Comparison of ENCODE assay signal across 9 mouse cellular contexts in the genomic region with DNA sequence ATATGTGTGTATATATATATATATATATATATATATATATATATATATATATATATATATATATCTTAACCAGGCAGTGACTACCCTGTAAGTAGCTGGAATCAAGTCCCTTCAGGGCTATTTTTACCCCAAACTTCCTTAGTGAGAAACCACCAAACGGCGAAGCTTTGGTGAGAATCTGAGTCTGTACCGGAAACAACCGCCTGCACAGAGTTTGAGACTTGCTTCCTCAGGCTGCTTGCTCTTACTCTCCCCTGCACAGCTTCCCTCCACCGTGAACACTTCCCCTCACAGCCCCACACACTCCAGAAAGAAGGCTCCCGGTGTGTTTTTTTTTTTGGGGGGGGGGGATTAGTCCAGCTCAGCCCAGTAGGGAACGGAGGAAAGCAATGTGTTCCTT.
A peak's percentile ranks its signal among the peaks of the same experiment; 100 is the strongest.
DNase-seq lines count a peak whose midpoint lies in the region; ATAC-seq and TF ChIP-seq lines count a peak whose summit lies in the region.
"Had no signal": no experiment of that assay in that cellular context is flagged by ENCODE, and none has a peak within 500 bp of the region (broad histone marks: within the 10 kb centered on the region; RNA-seq: fewer than 3 reads in every experiment).

No protein-coding gene starts in this region.

- no peak overlapping the region for H3K9ac ChIP-seq in lung, embryonic 16.5 days (ENCODE audit: low read length)
- no peak overlapping the region for H3K9ac ChIP-seq in lung, postnatal 0 days (replicated peaks; ENCODE audit: low read depth)
- no peak overlapping the region for H3K9ac ChIP-seq in forebrain, embryonic 11.5 days (ENCODE audit: low read length)
- no peak overlapping the region for H3K9ac ChIP-seq in intestine, postnatal 0 days (ENCODE audit: low read depth, low read length)
- H3K9ac ChIP-seq in stomach, embryonic 15.5 days: no peak overlapping the region
- H3K9ac ChIP-seq: liver, embryonic 13.5 days had no signal

- WGBS in lung, embryonic 16.5 days: 44% methylated on average over 7 of the region's 7 CpGs
- WGBS in lung, postnatal 0 days: 47% methylated on average over 7 of the region's 7 CpGs
- WGBS in forebrain, embryonic 11.5 days: 78% methylated on average over 7 of the region's 7 CpGs
- 74% methylated on average over 7 of the region's 7 CpGs for WGBS in intestine, postnatal 0 days
- 67% methylated on average over 7 of the region's 7 CpGs for WGBS in stomach, embryonic 15.5 days

- no peaks in the 10 kb centered on the region for H3K27me3 ChIP-seq in lung, embryonic 16.5 days (ENCODE audit: control insufficient read depth, insufficient read depth, low read depth, low read length)
- H3K27me3 ChIP-seq in lung, postnatal 0 days (replicated peaks; ENCODE audit: insufficient read depth, low read length): no peaks in the 10 kb centered on the region
- H3K27me3 ChIP-seq in forebrain, embryonic 11.5 days (ENCODE audit: control insufficient read depth, insufficient read depth, low read length): no peaks in the 10 kb centered on the region
- no peaks in the 10 kb centered on the region for H3K27me3 ChIP-seq in intestine, postnatal 0 days (replicated peaks; ENCODE audit: control insufficient read depth, insufficient read depth, low read length)
- no peaks in the 10 kb centered on the region for H3K27me3 ChIP-seq in stomach, embryonic 15.5 days (replicated peaks)

- no peak for TF ChIP-seq CTCF in lung, postnatal 0 days (IDR thresholded peaks at IDR 0.05)
- no peak for TF ChIP-seq CTCF in intestine, postnatal 0 days (IDR thresholded peaks at IDR 0.05; ENCODE audit: low read depth)

- TF ChIP-seq EP300 in lung, postnatal 0 days (IDR thresholded peaks at IDR 0.05): no peak

- H3K27ac ChIP-seq in lung, embryonic 16.5 days (ENCODE audit: low read length): no peak overlapping the region
- no peak overlapping the region for H3K27ac ChIP-seq in lung, postnatal 0 days (ENCODE audit: low read length)
- H3K27ac ChIP-seq in forebrain, embryonic 11.5 days (ENCODE audit: low read depth, low read length): no peak overlapping the region
- H3K27ac ChIP-seq in intestine, postnatal 0 days (ENCODE audit: low read depth, low read length): no peak overlapping the region
- peak overlapping the region; percentile 54 for H3K27ac ChIP-seq in stomach, embryonic 15.5 days

- ATAC-seq in lung, embryonic 16.5 days (ENCODE audit: low read depth): no peak
- ATAC-seq in lung, postnatal 0 days: no peak
- ATAC-seq in forebrain, embryonic 11.5 days (replicated peaks; ENCODE audit: low FRiP score): no peak
- no peak for ATAC-seq in intestine, postnatal 0 days
- no peak for ATAC-seq in stomach, embryonic 15.5 days (ENCODE audit: insufficient read depth, low FRiP score, low read depth)
- no peak for ATAC-seq in monocyte, adult 5-6 weeks (replicated peaks; ENCODE audit: insufficient number of reproducible peaks, low FRiP score, low TSS enrichment, poor library complexity, severe bottlenecking)
- no peak for ATAC-seq in erythroid progenitor cell, adult 5-6 weeks (replicated peaks; ENCODE audit: low FRiP score, poor library complexity, severe bottlenecking)

- no peak for DNase-seq in lung, postnatal 0 days (ENCODE audit: low spot score)
- DNase-seq in forebrain, embryonic 11.5 days (ENCODE audit: low spot score): no peak
- no peak for DNase-seq in frontal cortex, postnatal 36 days (ENCODE audit: low spot score in 2 of 2)
- DNase-seq: liver, embryonic 13.5 days had no signal

- H3K9me3 ChIP-seq in lung, embryonic 16.5 days (ENCODE audit: control insufficient read depth, low read length): no peaks in the 10 kb centered on the region
- H3K9me3 ChIP-seq in lung, postnatal 0 days (ENCODE audit: low read length): no peaks in the 10 kb centered on the region
- H3K9me3 ChIP-seq in forebrain, embryonic 11.5 days (ENCODE audit: control insufficient read depth, low read length): no peaks in the 10 kb centered on the region
- H3K9me3 ChIP-seq in intestine, postnatal 0 days (ENCODE audit: control insufficient read depth): no peaks in the 10 kb centered on the region
- no peaks in the 10 kb centered on the region for H3K9me3 ChIP-seq in stomach, embryonic 15.5 days
- H3K9me3 ChIP-seq: liver, embryonic 13.5 days had no signal

- no peaks in the 10 kb centered on the region for H3K36me3 ChIP-seq in lung, embryonic 16.5 days (ENCODE audit: control insufficient read depth, insufficient read depth, low read length)
- H3K36me3 ChIP-seq in lung, postnatal 0 days (ENCODE audit: insufficient read depth, low read length): no peaks in the 10 kb centered on the region
- H3K36me3 ChIP-seq in forebrain, embryonic 11.5 days (ENCODE audit: control insufficient read depth, insufficient read depth, low read length): no peaks in the 10 kb centered on the region
- peaks cover 5% of the 10 kb centered on the region; the same call in 1 of the 2 replicates for H3K36me3 ChIP-seq in intestine, postnatal 0 days (ENCODE audit: control insufficient read depth, insufficient read depth)
- H3K36me3 ChIP-seq in stomach, embryonic 15.5 days: no peaks in the 10 kb centered on the region
- H3K36me3 ChIP-seq: liver, embryonic 13.5 days had no signal

- H3K4me1 ChIP-seq in lung, embryonic 16.5 days (replicated peaks; ENCODE audit: control insufficient read depth, insufficient read depth, low read length): peaks cover 63% of the 10 kb centered on the region
- H3K4me1 ChIP-seq in lung, postnatal 0 days (ENCODE audit: insufficient read depth, low read depth, low read length): peaks cover 16% of the 10 kb centered on the region
- peaks cover 49% of the 10 kb centered on the region for H3K4me1 ChIP-seq in forebrain, embryonic 11.5 days (replicated peaks; ENCODE audit: control insufficient read depth, insufficient read depth, low read length)
- peaks cover 24% of the 10 kb centered on the region for H3K4me1 ChIP-seq in intestine, postnatal 0 days (replicated peaks; ENCODE audit: control insufficient read depth, insufficient read depth, low read length)
- peaks cover 61% of the 10 kb centered on the region for H3K4me1 ChIP-seq in stomach, embryonic 15.5 days

- no peak overlapping the region; the same call in 1 of the 2 replicates for H3K4me3 ChIP-seq in lung, embryonic 16.5 days (ENCODE audit: low read length)
- no peak overlapping the region for H3K4me3 ChIP-seq in lung, postnatal 0 days (ENCODE audit: low read depth, low read length)
- H3K4me3 ChIP-seq in forebrain, embryonic 11.5 days (ENCODE audit: low read depth, low read length): peak overlapping the region; percentile 8; the same call in 1 of the 2 replicates
- no peak overlapping the region for H3K4me3 ChIP-seq in intestine, postnatal 0 days (ENCODE audit: low read depth, low read length)
- 0 out of 2 replicates have a peak overlapping the region, but pooled peaks have one; percentile 8 for H3K4me3 ChIP-seq in stomach, embryonic 15.5 days (replicated peaks)

- peak overlapping the region; percentile 24; the same call in 1 of the 2 replicates for H3K4me2 ChIP-seq in lung, embryonic 16.5 days (ENCODE audit: low read depth, low read length)
- H3K4me2 ChIP-seq in lung, postnatal 0 days (replicated peaks; ENCODE audit: low read depth, low read length): no peak overlapping the region
- peak overlapping the region; percentile 24; the same call in 1 of the 2 replicates for H3K4me2 ChIP-seq in forebrain, embryonic 11.5 days (ENCODE audit: low read depth, low read length, severe bottlenecking)
- H3K4me2 ChIP-seq in intestine, postnatal 0 days (replicated peaks; ENCODE audit: low read depth): 0 out of 2 replicates have a peak overlapping the region, but pooled peaks have one; percentile 1
- H3K4me2 ChIP-seq in stomach, embryonic 15.5 days: 0 out of 2 replicates have a peak overlapping the region, but pooled peaks have one; percentile 36

Comparison
In these comparisons a context has a peak if more than half of its experiments do, and no peak if none do; other contexts are left out.
1. H3K4me3 ChIP-seq: peak in forebrain, embryonic 11.5 days (single experiment) and stomach, embryonic 15.5 days (single experiment); none in lung, embryonic 16.5 days (single experiment), lung, postnatal 0 days (single experiment) and intestine, postnatal 0 days (single experiment).